ENCODE assay signal across 8 mouse cellular contexts in genomic region chr5:123394303-123394956, GRCm38 (mm10). TPM values are rescaled to one million over a fixed set of nuclear protein-coding genes. Genes with fewer than 3 reads are reported as not detected.
DNase-seq lines count a peak whose midpoint lies in the region; ATAC-seq and TF ChIP-seq lines count a peak whose summit lies in the region.

Gene Mlxip, plus strand, starts transcription at chr5:123394798.

- peak; percentile 68 for DNase-seq in c-Kit-negative CD71-positive TER-119-positive erythroid progenitor cells, embryonic 14.5 days (ENCODE audit: low read depth, low spot score)
- DNase-seq in forebrain, embryonic 10.5 days (ENCODE audit: extremely low spot score, low spot score): peak; percentile 95
- DNase-seq in kidney, postnatal 25 days: peak; percentile 95 to 99
- DNase-seq in liver, embryonic 14.5 days (ENCODE audit: low read depth in 3 of 3, low spot score in 3 of 3): peak; percentile 81 to 89 (median 82)
- DNase-seq in neural tube, embryonic 11.5 days (ENCODE audit: low spot score): peak; percentile 92
- DNase-seq in stomach, postnatal 0 days (ENCODE audit: low spot score): peak; percentile 98

- WGBS in forebrain, embryonic 10.5 days: under 1% methylated on average over 49 of the region's 50 CpGs
- 0% methylated on average over 49 of the region's 50 CpGs for WGBS in heart, embryonic 15.5 days
- under 1% methylated on average over 50 of the region's 50 CpGs for WGBS in liver, embryonic 14.5 days (ENCODE audit: insufficient replicate concordance)
- 1% methylated on average over 43 of the region's 50 CpGs for WGBS in neural tube, embryonic 11.5 days
- 0% methylated on average over 30 of the region's 50 CpGs for WGBS in stomach, postnatal 0 days

- peak; percentile 26; the same call in 1 of the 2 replicates for TF ChIP-seq CTCF in liver, embryonic 14.5 days (IDR thresholded peaks at IDR 0.05; ENCODE audit: low read depth)
- peak; percentile 45 for TF ChIP-seq CTCF in stomach, postnatal 0 days (IDR thresholded peaks at IDR 0.05; ENCODE audit: low read depth)

- no peaks in the 10 kb centered on the region for H3K27me3 ChIP-seq in forebrain, embryonic 10.5 days (ENCODE audit: poor library complexity, severe bottlenecking)
- no peaks in the 10 kb centered on the region for H3K27me3 ChIP-seq in heart, embryonic 15.5 days
- H3K27me3 ChIP-seq in liver, embryonic 14.5 days (ENCODE audit: control insufficient read depth, insufficient read depth, low read length): no peaks in the 10 kb centered on the region
- no peaks in the 10 kb centered on the region for H3K27me3 ChIP-seq in neural tube, embryonic 11.5 days (ENCODE audit: control insufficient read depth, insufficient read depth, low read length)
- no peaks in the 10 kb centered on the region for H3K27me3 ChIP-seq in stomach, postnatal 0 days (ENCODE audit: control insufficient read depth, insufficient read depth, low read length)

- peak within 1 kb of the TSS; percentile 71 for H3K4me3 ChIP-seq in forebrain, embryonic 10.5 days
- peak within 1 kb of the TSS; percentile 90 for H3K4me3 ChIP-seq in heart, embryonic 15.5 days
- H3K4me3 ChIP-seq in liver, embryonic 14.5 days (ENCODE audit: insufficient read depth in 1 of 2, low read depth in 2 of 2, low read length in 2 of 2): peak within 1 kb of the TSS; percentile 66 to 84
- H3K4me3 ChIP-seq in neural tube, embryonic 11.5 days (ENCODE audit: low read depth, low read length): peak within 1 kb of the TSS; percentile 94
- peak within 1 kb of the TSS; percentile 99 for H3K4me3 ChIP-seq in stomach, postnatal 0 days (ENCODE audit: low read depth, low read length)

- ATAC-seq in CD4-positive, CD25-positive, alpha-beta regulatory T cell, adult 4 months: peak; percentile 87
- peak; percentile 98 for ATAC-seq in heart, embryonic 15.5 days (replicated peaks; ENCODE audit: insufficient number of reproducible peaks, insufficient read depth, low FRiP score, low read depth)
- peak; percentile 94 for ATAC-seq in liver, embryonic 14.5 days (ENCODE audit: insufficient read depth)
- peak; percentile 95 for ATAC-seq in neural tube, embryonic 11.5 days (ENCODE audit: insufficient read depth, low FRiP score, low TSS enrichment)
- peak; percentile 99 for ATAC-seq in stomach, postnatal 0 days (ENCODE audit: low FRiP score, low TSS enrichment)

- H3K9ac ChIP-seq in heart, embryonic 15.5 days: peak within 1 kb of the TSS; percentile 94
- H3K9ac ChIP-seq in liver, embryonic 14.5 days (replicated peaks): peak within 1 kb of the TSS; percentile 82
- peak within 1 kb of the TSS; percentile 96 for H3K9ac ChIP-seq in neural tube, embryonic 11.5 days (ENCODE audit: low read length)
- H3K9ac ChIP-seq in stomach, postnatal 0 days (ENCODE audit: low read length): peak within 1 kb of the TSS; percentile 95

- peak within 1 kb of the TSS; percentile 93 for H3K27ac ChIP-seq in forebrain, embryonic 10.5 days
- peak within 1 kb of the TSS; percentile 91 for H3K27ac ChIP-seq in heart, embryonic 15.5 days
- H3K27ac ChIP-seq in liver, embryonic 14.5 days: peak within 1 kb of the TSS; percentile 19; the same call in 1 of the 2 replicates
- peak within 1 kb of the TSS; percentile 82 for H3K27ac ChIP-seq in neural tube, embryonic 11.5 days (ENCODE audit: low read depth, low read length)
- H3K27ac ChIP-seq in stomach, postnatal 0 days (replicated peaks): peak within 1 kb of the TSS; percentile 91

- peak within 1 kb of the TSS; percentile 94 for H3K4me2 ChIP-seq in heart, embryonic 15.5 days
- H3K4me2 ChIP-seq in liver, embryonic 14.5 days (ENCODE audit: low read depth): peak within 1 kb of the TSS; percentile 100
- peak within 1 kb of the TSS; percentile 94 for H3K4me2 ChIP-seq in neural tube, embryonic 11.5 days (ENCODE audit: low read depth)
- H3K4me2 ChIP-seq in stomach, postnatal 0 days (replicated peaks; ENCODE audit: low read depth): peak within 1 kb of the TSS; percentile 65

- no peaks in the 10 kb centered on the region for H3K9me3 ChIP-seq in forebrain, embryonic 10.5 days
- H3K9me3 ChIP-seq in heart, embryonic 15.5 days (replicated peaks): no peaks in the 10 kb centered on the region
- no peaks in the 10 kb centered on the region for H3K9me3 ChIP-seq in liver, embryonic 14.5 days (ENCODE audit: control insufficient read depth, low read length)
- no peaks in the 10 kb centered on the region for H3K9me3 ChIP-seq in neural tube, embryonic 11.5 days (ENCODE audit: control insufficient read depth, low read length)
- H3K9me3 ChIP-seq in stomach, postnatal 0 days (ENCODE audit: control insufficient read depth, low read length): no peaks in the 10 kb centered on the region

- H3K4me1 ChIP-seq in forebrain, embryonic 10.5 days: peaks cover 68% of the 10 kb centered on the region
- peaks cover 51% of the 10 kb centered on the region for H3K4me1 ChIP-seq in heart, embryonic 15.5 days (replicated peaks)
- peaks cover 11 to 35% of the 10 kb centered on the region in 2 experiments; a peak in 3 of 4 replicates for H3K4me1 ChIP-seq in liver, embryonic 14.5 days (replicated peaks; ENCODE audit: control insufficient read depth in 2 of 2, insufficient read depth in 2 of 2, low read length in 1 of 2)
- peaks cover 31% of the 10 kb centered on the region for H3K4me1 ChIP-seq in neural tube, embryonic 11.5 days (ENCODE audit: control insufficient read depth, insufficient read depth, low read length)
- H3K4me1 ChIP-seq in stomach, postnatal 0 days (replicated peaks; ENCODE audit: control insufficient read depth, insufficient read depth): 0 out of 2 replicates have a peak, but pooled peaks cover 2% of the 10 kb centered on the region

- 0 out of 2 replicates have a peak, but pooled peaks cover 11% of the 10 kb centered on the region for H3K36me3 ChIP-seq in forebrain, embryonic 10.5 days (replicated peaks)
- no peaks in the 10 kb centered on the region for H3K36me3 ChIP-seq in heart, embryonic 15.5 days
- no peaks in the 10 kb centered on the region for H3K36me3 ChIP-seq in liver, embryonic 14.5 days (replicated peaks; ENCODE audit: control insufficient read depth, insufficient read depth, low read depth)
- H3K36me3 ChIP-seq in neural tube, embryonic 11.5 days (ENCODE audit: control insufficient read depth, insufficient read depth, low read length): no peaks in the 10 kb centered on the region
- H3K36me3 ChIP-seq in stomach, postnatal 0 days (ENCODE audit: control insufficient read depth, insufficient read depth, low read length): no peaks in the 10 kb centered on the region

- no peak for TF ChIP-seq EP300 in liver, embryonic 14.5 days (IDR thresholded peaks at IDR 0.05; ENCODE audit: low read depth)
- TF ChIP-seq EP300 in stomach, postnatal 0 days (optimal IDR thresholded peaks at IDR 0.05): peak; percentile 33

RNA-seq across cellular contexts. Expression of gene Mlxip, which starts in this region (rescaled TPM):
- polyA plus RNA-seq in CD4-positive, CD25-positive, alpha-beta regulatory T cell, adult 4 months (2017; shearing (Covaris generic)): 10 to 100 TPM; 18.9 to 19.9 TPM
- 16.7 and 17.9 TPM in 2 replicates for polyA plus RNA-seq in forebrain, embryonic 10.5 days (2016; fragmentation: Nextera tagmentation; extraction: Ambion mirVana)
- 9.1 and 14.4 TPM in 2 replicates for polyA plus RNA-seq in heart, embryonic 15.5 days (2015; fragmentation: Nextera tagmentation; extraction: Ambion mirVana)
- 3.0 and 3.7 TPM in 2 replicates for polyA plus RNA-seq in liver, embryonic 14.5 days (2012; rRNA removed)
- 2.5 and 3.5 TPM in 2 replicates for polyA plus RNA-seq in liver, embryonic 14.5 days (2014; fragmentation: Nextera tagmentation; extraction: Ambion mirVana)
- 22.6 TPM in 2 replicates for polyA plus RNA-seq in neural tube, embryonic 11.5 days (2014; fragmentation: Nextera tagmentation; extraction: Ambion mirVana)
- polyA plus RNA-seq in stomach, postnatal 0 days (2015; fragmentation: Nextera tagmentation; extraction: Ambion mirVana): 10.5 and 13.2 TPM in 2 replicates

Comparison
In these comparisons a context has a peak if more than half of its experiments do, and no peak if none do; other contexts are left out.
1. Peak in every context shown above with its lines: DNase-seq, ATAC-seq, H3K4me3 ChIP-seq and H3K27ac ChIP-seq.
2. H3K27ac ChIP-seq: peak in every context shown above with its lines; median percentile 93 in forebrain, embryonic 10.5 days; 91 in heart, embryonic 15.5 days; 91 in stomach, postnatal 0 days; 82 in neural tube, embryonic 11.5 days; 19 in liver, embryonic 14.5 days.